Mouse (Mus musculus): ENCODE results near the gene Jam3.

Jam3 gene

GRCm38 (mm10) chr9:27111756-27112155 is 43.5 kb downstream of the Jam3 start:
- DNase-seq (ENCODE audit: low spot score in 2 of 2), result no peak

DNA sequence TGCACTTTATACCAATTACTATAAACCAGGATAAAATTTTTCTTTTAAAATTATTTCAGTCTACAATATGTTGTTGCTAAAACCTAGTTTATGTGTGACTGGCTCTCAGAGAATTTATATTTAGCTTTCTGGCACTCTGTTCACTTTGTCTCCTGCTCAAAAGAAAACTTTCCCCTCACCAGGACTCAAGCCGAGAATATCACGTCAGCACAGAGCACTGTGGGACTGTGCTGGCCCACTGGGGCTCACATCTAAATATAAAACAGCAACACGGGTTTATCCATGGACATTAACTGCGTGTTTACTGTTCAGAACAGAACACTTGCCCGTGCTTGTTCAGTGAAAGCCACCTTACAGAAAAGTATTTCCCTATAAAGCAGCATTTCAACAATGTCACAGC is 44.5 kb downstream of the Jam3 start:
- peak in 1 of 2 experiments; percentile 65 for DNase-seq (ENCODE audit: low spot score in 2 of 2)

DNA sequence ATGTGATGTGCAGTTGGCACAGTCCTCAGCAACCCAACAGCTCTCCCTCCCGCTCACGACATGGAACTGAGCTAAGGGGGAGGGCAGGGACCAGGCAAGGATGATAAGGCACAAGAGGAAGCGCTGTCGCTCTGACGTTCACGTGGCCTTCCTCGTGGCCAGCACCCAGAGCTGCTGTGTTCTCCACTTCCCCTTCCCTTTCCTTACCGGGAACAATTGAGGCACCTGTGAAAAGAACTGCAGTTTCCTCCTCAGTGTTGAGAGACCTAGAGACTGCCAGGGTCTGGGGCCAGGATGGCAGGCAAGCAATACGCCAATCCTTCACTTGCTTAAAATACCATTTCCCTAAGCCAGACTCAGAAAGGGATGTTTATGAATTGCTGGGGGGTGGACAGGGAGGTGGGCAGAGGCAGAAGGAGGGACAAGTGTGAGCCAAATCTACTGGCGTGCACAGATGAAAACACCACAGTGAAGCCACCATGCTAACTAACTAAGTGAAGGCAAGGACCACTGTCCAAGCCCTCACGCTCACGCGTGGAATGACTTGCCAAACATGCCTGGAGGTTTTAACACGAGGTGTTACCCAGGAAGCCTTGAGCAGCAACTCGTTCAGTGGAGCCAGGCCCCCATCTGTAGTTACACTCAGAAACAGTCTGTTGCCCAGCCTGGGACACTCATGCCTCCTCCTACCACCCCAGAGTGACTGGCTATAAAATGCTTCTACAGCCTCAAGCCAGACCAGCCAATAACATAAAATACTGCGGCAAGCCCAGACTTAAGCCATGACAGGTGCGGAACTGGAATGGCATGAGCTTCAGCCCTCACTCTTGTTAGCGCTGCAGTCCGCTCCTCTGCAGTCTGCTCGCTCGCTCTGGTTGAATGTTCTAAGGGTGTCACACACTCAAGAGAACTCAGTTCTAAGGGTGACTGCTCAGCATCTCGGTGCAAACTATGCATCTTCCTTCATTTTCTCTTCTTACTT is 45.4 kb downstream of the Jam3 start:
- DNase-seq (ENCODE audit: low spot score in 2 of 2), result peak in 1 of 2 experiments; percentile 79

- no peak for DNase-seq (ENCODE audit: low spot score in 2 of 2)
These were observed 46.8 kb downstream of the Jam3 start for GRCm38 (mm10) chr9:27108451-27108850.

DNA sequence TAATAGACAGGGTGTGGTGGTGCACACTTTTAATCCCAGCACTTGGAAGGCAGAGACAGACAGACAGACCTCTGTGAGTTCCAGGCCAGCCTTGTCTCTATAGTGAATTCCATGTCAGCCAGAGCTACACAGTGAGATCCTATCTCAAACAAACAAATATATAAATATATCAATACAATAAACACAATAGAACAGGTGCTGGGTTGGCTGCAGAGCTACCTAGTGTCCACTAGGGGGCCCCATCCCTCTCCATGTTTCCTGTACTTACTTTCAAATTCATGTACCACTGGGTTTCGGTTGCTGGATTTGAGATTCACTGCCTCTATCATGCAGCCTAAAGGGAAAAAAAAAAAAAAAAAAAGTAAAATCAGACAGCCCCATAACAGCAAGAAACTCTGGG is 49.1 kb downstream of the Jam3 start:
- no peak for DNase-seq (ENCODE audit: low spot score in 2 of 2)

- DNase-seq (ENCODE audit: low spot score in 2 of 2), result no peak
These were observed 53.8 kb downstream of the Jam3 start for GRCm38 (mm10) chr9:27101466-27101865.

GRCm38 (mm10) chr9:27099474-27099873 is 55.7 kb downstream of the Jam3 start:
- no peak for DNase-seq (ENCODE audit: low spot score in 2 of 2)

GRCm38 (mm10) chr9:27098557-27098956 is 56.7 kb downstream of the Jam3 start:
- no peak for DNase-seq (ENCODE audit: low spot score in 2 of 2)

DNA sequence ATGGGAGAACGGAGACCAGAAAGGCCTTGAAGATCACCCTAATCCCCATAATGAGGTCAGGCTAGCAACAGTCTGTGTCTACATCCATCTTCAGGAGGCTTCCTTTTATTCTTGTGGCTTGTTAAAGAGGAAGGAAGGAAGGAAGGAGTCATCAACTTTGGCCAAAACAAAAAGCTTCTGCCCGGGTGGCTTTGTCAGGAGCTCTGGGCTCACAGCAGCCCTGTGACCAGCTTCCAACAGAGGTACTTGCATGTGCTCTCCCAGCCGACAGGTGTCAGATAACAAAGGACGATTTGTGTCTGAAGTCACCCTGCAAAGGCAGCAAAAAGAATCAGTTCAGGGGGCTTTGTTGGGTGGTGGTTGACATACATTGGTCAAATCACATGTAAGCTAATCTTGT is 57.1 kb downstream of the Jam3 start:
- DNase-seq (ENCODE audit: low spot score in 2 of 2), result no peak

DNA sequence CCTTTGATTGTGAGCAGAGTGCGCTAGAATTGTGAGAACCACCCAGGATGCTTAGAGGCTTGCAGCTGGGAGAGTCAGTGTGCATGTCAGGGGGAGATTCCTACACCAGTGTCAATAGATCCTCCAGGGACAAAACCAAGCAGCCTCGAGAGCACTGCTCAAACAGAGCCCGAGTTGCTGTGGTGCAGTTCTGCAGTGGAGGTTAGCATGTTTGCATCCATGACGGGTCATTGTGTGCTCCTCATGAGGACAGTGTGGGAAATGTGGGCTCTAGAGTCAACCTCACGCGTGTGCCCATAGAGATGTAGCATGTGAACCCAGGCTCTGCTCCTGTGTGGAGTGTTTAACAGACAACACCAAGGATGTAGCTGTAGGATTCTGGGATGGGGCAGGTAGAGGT is 62.3 kb downstream of the Jam3 start:
- DNase-seq (ENCODE audit: low spot score in 2 of 2), result no peak

- peak in 1 of 2 experiments; percentile 44 for DNase-seq (ENCODE audit: low spot score in 2 of 2)
These were observed 64.1 kb downstream of the Jam3 start for GRCm38 (mm10) chr9:27090801-27091775.

DNA sequence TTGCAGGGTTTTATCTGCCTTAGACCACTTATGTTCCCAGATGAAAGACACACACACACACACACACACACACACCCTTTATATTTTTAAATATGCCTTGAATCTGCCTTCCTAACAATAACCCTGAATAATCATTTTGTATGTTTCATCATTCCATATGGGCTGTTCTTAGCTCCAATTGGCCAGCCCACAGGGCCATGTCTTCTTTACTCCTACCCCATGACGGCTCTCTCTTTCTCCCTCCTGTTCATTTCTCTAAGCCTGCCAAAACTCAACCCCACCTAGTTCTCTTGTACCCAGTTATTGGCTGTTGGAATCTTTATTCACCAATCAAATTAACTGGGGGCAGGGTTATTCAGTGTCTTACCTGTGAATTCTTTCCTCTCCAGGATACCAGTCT is 65.1 kb downstream of the Jam3 start:
- no peak for DNase-seq (ENCODE audit: low spot score in 2 of 2)

GRCm38 (mm10) chr9:27087402-27087801 is 67.8 kb downstream of the Jam3 start:
- no peak for DNase-seq (ENCODE audit: low spot score in 2 of 2)

DNA sequence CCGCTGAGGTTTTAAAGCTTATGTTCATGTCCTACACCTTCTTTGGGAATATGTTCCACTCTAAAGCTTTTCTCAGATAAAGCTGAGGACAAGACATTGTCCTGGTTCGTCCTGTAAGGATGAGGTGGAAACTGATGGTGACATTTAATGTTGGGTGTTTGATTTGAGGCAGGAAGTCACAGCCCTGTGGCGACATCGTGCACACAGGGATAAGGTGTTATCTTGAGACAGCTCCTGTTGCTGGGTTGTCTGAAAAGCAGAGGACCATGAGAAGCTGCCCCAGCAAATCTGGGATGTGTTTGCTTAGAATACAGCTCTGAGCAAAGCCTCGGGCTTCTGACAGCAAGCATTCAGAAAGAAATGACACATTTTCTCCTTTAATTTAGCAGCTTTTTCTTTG is 69.0 kb downstream of the Jam3 start:
- DNase-seq (ENCODE audit: low spot score in 2 of 2), result no peak

- no peak for DNase-seq (ENCODE audit: low spot score in 2 of 2)
These were observed 79.4 kb downstream of the Jam3 start for GRCm38 (mm10) chr9:27075812-27076211.

DNA sequence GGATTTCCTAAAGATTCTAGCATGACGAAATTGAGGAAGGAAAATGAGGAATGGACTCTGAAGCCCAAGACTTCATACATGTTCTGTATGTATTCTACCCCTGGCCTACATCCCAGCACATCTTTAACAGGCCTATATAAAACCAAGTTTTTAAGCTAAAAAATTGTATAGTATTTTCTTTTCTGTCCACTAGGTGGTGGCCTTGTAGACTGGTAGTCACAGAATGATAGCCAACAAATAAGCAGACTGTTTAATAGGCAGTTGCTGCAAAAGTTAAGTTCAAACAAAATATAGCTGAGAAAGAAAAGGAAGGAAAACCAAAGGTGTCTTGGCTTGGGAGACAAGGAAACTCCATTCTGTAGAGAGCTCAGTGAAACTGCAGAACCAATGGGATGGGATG is 80.5 kb downstream of the Jam3 start:
- no peak for DNase-seq (ENCODE audit: low spot score in 2 of 2)

DNA sequence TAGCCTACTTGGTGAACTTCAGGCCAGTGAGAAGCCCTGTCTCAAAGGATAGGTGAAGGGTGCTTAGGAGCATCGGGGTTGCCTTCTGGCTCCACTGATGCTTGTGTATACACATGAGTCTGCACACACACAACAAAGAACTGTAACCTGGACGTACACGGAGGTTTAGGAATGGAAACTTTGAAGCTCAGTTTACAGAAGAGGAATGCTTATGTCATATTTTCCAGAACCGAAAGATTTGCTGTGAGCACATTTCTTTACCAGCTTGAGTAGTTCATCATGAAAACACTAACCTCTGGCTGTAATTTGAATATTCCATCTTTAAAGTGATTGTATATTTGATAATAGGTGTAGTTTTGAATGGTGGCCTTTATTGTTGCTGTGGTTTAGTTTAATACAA is 84.3 kb downstream of the Jam3 start:
- DNase-seq (ENCODE audit: low spot score in 2 of 2), result no peak

DNA sequence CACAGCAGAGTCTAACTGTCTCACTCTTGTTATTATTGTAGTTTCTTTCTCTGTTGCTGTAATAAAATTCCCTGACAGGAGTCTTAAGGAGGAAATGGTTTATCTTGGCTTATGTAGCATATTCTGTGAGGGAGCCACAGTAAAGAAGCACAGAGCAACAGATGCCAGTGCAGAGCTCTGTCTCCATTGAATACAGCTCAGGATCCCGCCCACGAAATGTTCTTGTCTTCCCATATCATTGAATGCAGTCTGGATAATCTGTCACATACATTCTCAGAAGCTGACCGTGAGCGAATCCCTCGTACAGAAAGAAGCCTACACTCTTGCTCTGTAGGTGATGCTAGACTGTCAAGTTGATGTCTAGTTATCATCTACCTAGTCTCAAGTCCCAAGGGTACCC is 96.9 kb downstream of the Jam3 start:
- peak; percentile 37 to 79 for DNase-seq (ENCODE audit: low spot score in 2 of 2)

DNA sequence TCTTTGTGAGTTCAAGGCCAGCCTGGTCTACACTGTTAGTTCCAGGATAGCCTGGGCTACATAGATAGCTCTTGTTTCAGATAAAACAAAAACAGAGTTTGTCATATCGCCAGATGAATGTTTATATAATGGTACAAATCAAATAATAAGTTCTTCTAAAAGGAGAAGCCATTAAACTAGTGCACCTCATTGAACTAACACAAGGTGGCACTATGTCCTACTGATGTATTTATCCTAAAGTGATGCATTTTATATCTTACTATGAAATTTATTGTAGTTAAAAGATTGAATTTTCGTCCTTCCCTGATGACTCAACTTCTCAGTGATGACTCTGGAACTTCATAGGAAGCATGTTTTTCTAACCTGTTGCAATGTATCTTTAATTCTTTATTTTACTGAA is 105.7 kb downstream of the Jam3 start:
- no peak for DNase-seq (ENCODE audit: low spot score in 2 of 2)
